Mouse (Mus musculus) embryonic fibroblast, embryonic 13.5 days (primary cell): ENCODE measurements at regions not wholly inside any gene's neighbourhood (a gene's known extent, or its start where the extent isn't known, plus 50 kb on each side); places are given as distances from the start of the nearest gene placed in this dataset.

Experiments
- H3K27ac ChIP-seq: 2 replicates; pipeline ENCODE4 v1.5.1; 2012; ENCODE audit warnings: low read length, control low read depth, inconsistent platforms; ENCODE audit not compliant: insufficient read depth
- H3K4me1 ChIP-seq: 2 replicates; pipeline ENCODE4 v1.6.1; 2011; ENCODE audit warnings: low read length; ENCODE audit not compliant: control insufficient read depth, insufficient read depth
- H3K4me3 ChIP-seq: 2 replicates; pipeline ENCODE4 v1.5.1; 2011; ENCODE audit warnings: mild to moderate bottlenecking, control low read depth, low read length; ENCODE audit not compliant: insufficient read depth
- CTCF ChIP-seq: IDR thresholded peaks from 2 replicates; pipeline ENCODE4 v1.5.1; 2011; ENCODE audit warnings: mild to moderate bottlenecking, control low read depth, low read length, moderate library complexity, borderline replicate concordance; ENCODE audit not compliant: insufficient read depth
- POLR2A ChIP-seq: IDR thresholded peaks from 2 replicates; pipeline ENCODE4 v1.6.1; 2011; ENCODE audit warnings: low read depth, mild to moderate bottlenecking, control low read depth, low read length, moderate library complexity

- H3K4me3 ChIP-seq, result no peak overlapping the region
- no peak for TF ChIP-seq POLR2A
- no peak for TF ChIP-seq CTCF
- H3K27ac ChIP-seq, result peak overlapping the region; percentile 55; the same call in 1 of the 2 replicates
- H3K4me1 ChIP-seq, result no peaks in the 10 kb centered on the region
These were observed 91.1 kb upstream of the Agtr2 start for GRCm38 (mm10) chrX:21393212-21393611.

- TF ChIP-seq CTCF, result no peak
- TF ChIP-seq POLR2A, result no peak
- no peak overlapping the region for H3K27ac ChIP-seq
- no peak overlapping the region for H3K4me3 ChIP-seq
- no peaks in the 10 kb centered on the region for H3K4me1 ChIP-seq
These were observed 59.5 kb upstream of the Agtr2 start for GRCm38 (mm10) chrX:21424797-21425196.

- Histone ChIP-seq H3K4me3 (no peak overlapping the region), H3K4me1 (no peaks in the 10 kb centered on the region), H3K27ac (no peak overlapping the region)
- TF ChIP-seq POLR2A, result no peak
- TF ChIP-seq CTCF, result no peak
These were observed 56.3 kb upstream of the Agtr2 start for GRCm38 (mm10) chrX:21428081-21428480.

- Histone ChIP-seq H3K4me3 (no peak overlapping the region), H3K27ac (no peak overlapping the region), H3K4me1 (no peaks in the 10 kb centered on the region)
- TF ChIP-seq POLR2A, result no peak
- TF ChIP-seq CTCF, result no peak
These were observed 50.8 kb upstream of the Agtr2 start for GRCm38 (mm10) chrX:21433501-21433900.
